Mouse (Mus musculus): ENCODE data around the gene Ly6g5b.

DNA sequence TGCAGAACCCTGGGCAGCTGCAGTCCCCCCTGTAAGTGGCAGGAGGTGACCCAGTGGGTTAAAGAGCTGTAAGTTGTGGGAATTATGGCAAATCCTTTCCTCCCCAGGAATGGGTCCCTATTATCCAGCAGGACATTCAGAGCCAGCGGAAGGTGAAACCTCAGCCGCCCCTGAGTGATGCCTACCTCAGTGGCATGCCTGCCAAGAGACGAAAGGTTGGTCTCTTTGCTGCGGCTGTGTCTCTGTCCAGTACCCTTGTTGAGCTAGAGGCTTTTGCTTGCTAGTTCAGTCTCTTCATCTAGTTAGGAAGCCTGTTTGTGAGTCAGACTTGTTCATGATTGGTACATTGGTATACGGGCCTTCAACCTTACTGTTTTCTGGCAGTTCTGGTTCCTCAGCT is 30.9 kb upstream of the Ly6g5b start:
- TF ChIP-seq CTCF (IDR thresholded peaks at IDR 0.05; ENCODE audit: extremely low read depth, insufficient read depth, low read length) (no peak), POLR2A (IDR thresholded peaks at IDR 0.05; ENCODE audit: extremely low read depth, insufficient read depth, low read length) (no peak)
